Mouse (Mus musculus) hindbrain, embryonic 15.5 days (tissue): ENCODE data around the gene Cx3cr1. TPM values are rescaled to one million over a fixed set of nuclear protein-coding genes. Genes with fewer than 3 reads are reported as not detected.

Experiments used
- ATAC-seq: fragments of 200-750 bp; cut with Nextera tagmentation; 2 replicates; pipeline ENCODE4 v1.8.0; 2017; ENCODE audit warnings: low read depth, moderate number of reproducible peaks, moderate TSS enrichment; ENCODE audit not compliant: low FRiP score
- H3K27ac ChIP-seq: fragments of 300-500 bp; sonication (generic); replicated peaks from 2 replicates; pipeline ENCODE4 v1.5.1; 2015; ENCODE audit warnings: mild to moderate bottlenecking, inconsistent platforms
- H3K27me3 ChIP-seq: fragments of 300-500 bp; sonication (generic); 2 replicates; pipeline ENCODE4 v1.6.1; 2015; ENCODE audit warnings: control low read depth, inconsistent platforms
- H3K36me3 ChIP-seq: fragments of 300-500 bp; sonication (generic); 2 replicates; pipeline ENCODE4 v1.6.1; 2015; ENCODE audit warnings: control low read depth, inconsistent platforms
- H3K4me1 ChIP-seq: fragments of 300-500 bp; sonication (generic); replicated peaks from 2 replicates; pipeline ENCODE4 v1.6.1; 2015; ENCODE audit warnings: control low read depth, inconsistent platforms
- H3K4me2 ChIP-seq: fragments of 300-500 bp; sonication (generic); 2 replicates; pipeline ENCODE4 v1.6.1; 2015; ENCODE audit warnings: moderate library complexity, mild to moderate bottlenecking, inconsistent platforms
- H3K4me3 ChIP-seq: fragments of 300-500 bp; sonication (generic); 2 replicates; pipeline ENCODE4 v1.5.1; 2015; ENCODE audit warnings: mild to moderate bottlenecking, inconsistent platforms
- H3K9ac ChIP-seq: fragments of 300-500 bp; sonication (generic); 2 replicates; pipeline ENCODE4 v1.6.1; 2015; ENCODE audit warnings: inconsistent platforms
- H3K9me3 ChIP-seq: fragments of 300-500 bp; sonication (generic); 2 replicates; pipeline ENCODE4 v1.6.1; 2016; ENCODE audit warnings: control low read depth, inconsistent platforms
- WGBS: fragments of 180-500 bp; shearing (Covaris S2); methylation state at CpG from one replicate; pipeline ENCODE4 v1.1.7; 2015; 5-methylcytosine and 5-hydroxymethylcytosine counted together
- polyA plus RNA-seq: library from polyadenylated mRNA; unstranded; fragments of >200 nt; fragmentation: Nextera tagmentation; extraction: Ambion mirVana; gene quantifications from 2 replicates; pipeline ENCODE4 v1.2.1, GENCODE M21; 2015

Cx3cr1 gene
- polyA plus RNA-seq, 1 experiment from 2014 or later, result 9.9 TPM

DNA sequence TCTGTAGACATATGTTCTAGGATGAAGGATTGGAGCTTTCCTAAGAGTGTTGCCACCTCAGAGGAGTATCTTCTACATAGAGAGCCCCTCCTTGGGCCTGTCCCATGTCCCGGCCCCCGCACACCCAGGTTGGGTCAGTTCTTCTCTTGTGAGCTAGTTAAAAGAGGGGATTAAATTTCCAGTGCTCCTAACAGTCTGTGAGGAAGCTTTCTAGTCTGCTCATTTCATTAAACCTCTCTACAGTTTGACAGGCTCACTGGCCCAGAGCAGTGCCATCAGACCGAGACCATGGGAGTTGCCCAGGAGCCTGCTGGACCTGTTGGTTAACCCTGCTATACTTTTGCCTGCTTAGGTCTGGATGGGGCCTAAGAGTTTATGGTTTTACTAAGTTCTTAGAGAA is 161.0 kb downstream of the Cx3cr1 start:
- WGBS, result 96% methylated on average over 3 of the region's 3 CpGs
- ATAC-seq, result no peak
- peaks cover 89% of the 10 kb centered on the region for H3K36me3 ChIP-seq
- no peaks in the 10 kb centered on the region for H3K9me3 ChIP-seq
- no peak overlapping the region for H3K4me2 ChIP-seq
- H3K27ac ChIP-seq, result no peak overlapping the region
- no peaks in the 10 kb centered on the region for H3K27me3 ChIP-seq
- no peak overlapping the region for H3K9ac ChIP-seq
- no peak overlapping the region for H3K4me3 ChIP-seq
- no peaks in the 10 kb centered on the region for H3K4me1 ChIP-seq

DNA sequence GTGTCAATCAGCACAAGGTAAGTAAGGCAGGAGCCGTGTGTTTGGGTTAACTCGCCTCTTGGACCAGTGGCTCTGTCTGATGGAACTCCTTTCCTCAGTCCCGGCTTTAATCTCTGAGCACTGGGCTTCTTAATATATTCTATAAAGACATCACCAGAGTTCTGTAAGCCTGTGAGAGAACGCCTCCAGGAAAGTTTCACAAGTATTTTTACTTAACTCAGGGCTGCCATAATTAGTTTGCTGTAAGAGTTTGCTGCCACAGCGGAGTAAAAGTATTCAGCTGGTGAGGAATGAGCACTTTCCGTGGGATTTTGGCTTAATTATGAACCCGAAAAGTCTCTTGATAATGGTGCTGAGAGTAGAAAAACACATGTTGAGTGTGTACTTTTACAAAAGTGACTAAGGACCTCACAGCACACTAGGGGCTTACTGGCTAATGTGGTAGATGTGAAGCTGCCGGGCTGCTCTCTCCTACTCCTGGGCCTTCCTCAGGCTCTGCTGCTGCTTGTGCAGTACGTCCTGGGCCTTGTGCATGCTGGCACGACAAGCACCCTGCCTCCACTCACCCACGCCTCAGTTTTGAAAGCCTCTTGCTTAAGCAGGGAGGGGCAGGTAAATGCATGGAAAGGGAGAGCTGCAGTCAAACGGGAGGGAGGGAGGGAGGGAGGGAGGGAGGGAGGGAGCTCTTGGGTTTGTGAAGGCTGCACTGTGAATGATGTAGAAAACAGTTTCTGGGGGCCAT is 167.1 kb downstream of the Cx3cr1 start:
- no peaks in the 10 kb centered on the region for H3K4me1 ChIP-seq
- no peaks in the 10 kb centered on the region for H3K27me3 ChIP-seq
- ATAC-seq, result no peak
- 91% methylated on average over 11 of the region's 12 CpGs for WGBS
- H3K27ac ChIP-seq, result no peak overlapping the region
- H3K9ac ChIP-seq, result no peak overlapping the region
- H3K4me3 ChIP-seq, result no peak overlapping the region
- no peaks in the 10 kb centered on the region for H3K9me3 ChIP-seq
- H3K4me2 ChIP-seq, result no peak overlapping the region
- peaks cover 37% of the 10 kb centered on the region for H3K36me3 ChIP-seq

DNA sequence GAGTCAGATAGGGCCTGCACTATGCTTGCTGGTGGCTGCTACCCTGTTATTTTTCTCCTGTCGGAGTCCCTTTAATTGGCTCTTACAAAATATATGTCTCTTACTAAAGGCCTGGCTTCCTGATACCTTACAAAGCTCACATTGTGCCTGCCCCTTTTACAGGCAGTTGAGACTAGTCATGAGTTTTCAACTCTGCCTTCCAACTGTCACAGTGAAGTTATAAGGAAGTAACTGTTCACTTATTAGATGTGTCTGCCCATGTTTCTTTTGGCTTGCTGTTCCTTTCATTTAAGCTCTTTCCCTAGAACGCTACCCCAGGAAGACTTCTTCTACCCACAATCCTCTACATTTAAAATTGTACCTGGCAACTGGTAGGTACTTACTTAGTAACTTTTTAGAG is 170.2 kb downstream of the Cx3cr1 start:
- WGBS, result 94% methylated on average over 2 of the region's 2 CpGs
- Histone ChIP-seq H3K9me3 (no peaks in the 10 kb centered on the region), H3K27me3 (no peaks in the 10 kb centered on the region), H3K27ac (no peak overlapping the region), H3K4me2 (no peak overlapping the region), H3K36me3 (peaks cover 10% of the 10 kb centered on the region), H3K9ac (no peak overlapping the region), H3K4me1 (peaks cover 12% of the 10 kb centered on the region), H3K4me3 (no peak overlapping the region)
- no peak for ATAC-seq

DNA sequence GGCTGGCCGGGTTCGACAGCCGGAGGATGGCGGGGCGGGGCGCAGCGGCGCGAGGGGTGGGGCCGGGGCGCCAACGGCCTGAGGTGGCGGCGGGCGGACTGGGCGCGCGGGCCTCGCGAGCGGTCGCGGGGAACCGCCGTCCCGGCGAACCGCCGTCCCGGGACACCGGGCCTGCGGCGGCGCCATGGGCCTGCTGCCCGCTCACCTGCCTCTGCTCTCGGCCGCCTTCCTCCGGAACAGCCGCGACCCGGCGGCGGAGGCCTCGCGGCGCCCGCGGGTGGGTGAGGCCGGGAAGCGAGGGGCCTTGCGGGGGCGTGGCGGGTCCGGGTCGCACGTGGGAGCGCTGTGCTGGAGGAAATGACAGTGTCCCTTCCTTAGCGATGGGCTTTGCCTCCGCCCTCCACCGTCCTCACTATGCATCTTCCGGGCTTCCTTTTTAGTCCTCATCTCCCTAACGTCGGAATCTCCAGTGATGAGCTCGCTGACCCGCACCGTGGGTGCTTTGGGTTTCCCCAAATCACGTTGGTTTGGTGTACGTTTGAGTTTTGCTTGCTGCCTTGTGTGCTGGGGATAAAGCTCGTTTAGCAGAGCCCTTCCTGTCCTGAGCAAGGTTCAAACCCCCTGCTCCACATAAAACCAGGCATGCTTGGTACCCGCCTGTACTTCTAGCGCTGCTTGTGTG is 174.5 kb downstream of the Cx3cr1 start:
- WGBS, result 3% methylated on average over 41 of the region's 71 CpGs
- H3K9me3 ChIP-seq, result no peaks in the 10 kb centered on the region
- H3K4me3 ChIP-seq, result peak overlapping the region; percentile 92
- peak; percentile 70 for ATAC-seq
- peak overlapping the region; percentile 80 for H3K9ac ChIP-seq
- peaks cover 18% of the 10 kb centered on the region for H3K4me1 ChIP-seq
- H3K27me3 ChIP-seq, result 0 out of 2 replicates have a peak, but pooled peaks cover 8% of the 10 kb centered on the region
- peak overlapping the region; percentile 74 for H3K4me2 ChIP-seq
- no peaks in the 10 kb centered on the region; the same call in 1 of the 2 replicates for H3K36me3 ChIP-seq
- peak overlapping the region; percentile 89 for H3K27ac ChIP-seq

DNA sequence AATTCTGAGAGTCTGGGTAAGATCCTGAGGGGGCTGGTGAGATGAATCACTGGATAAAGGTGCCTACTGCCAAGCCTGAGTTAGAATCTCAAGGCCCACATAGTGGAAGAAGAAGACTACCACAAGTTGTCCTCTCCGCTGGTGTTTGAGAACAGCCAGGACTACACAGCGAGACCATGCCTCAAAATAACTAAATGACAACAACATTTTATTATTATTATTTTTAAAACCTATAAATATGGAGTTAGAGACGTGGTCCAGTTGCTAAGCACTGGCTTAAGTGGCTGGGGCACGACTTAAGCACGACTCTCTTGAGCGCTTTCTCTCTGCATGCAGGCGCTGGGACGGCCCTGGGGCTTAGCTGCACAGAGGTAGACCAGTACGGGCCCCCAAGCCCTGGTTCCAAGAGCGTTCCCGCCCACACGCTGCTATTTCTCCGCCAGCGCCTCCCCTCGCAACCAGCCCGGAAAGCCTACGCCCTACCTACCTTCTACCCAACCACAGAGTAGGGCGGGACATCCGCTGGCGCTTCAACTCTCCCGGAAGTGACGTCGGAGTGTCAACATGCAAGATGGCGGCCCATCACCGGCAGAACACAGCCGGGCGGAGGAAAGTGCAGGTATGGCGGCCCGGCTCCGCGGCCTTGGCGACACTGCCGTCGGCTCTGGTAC is 175.2 kb downstream of the Cx3cr1 start, which contains the start of gene Wdr48:
Gene Wdr48 (plus strand): TSS at position 540 of the 671 bp plus-strand sequence.
- Histone ChIP-seq H3K9ac (peak within 1 kb of the TSS; percentile 80), H3K4me3 (peak within 1 kb of the TSS; percentile 92), H3K4me1 (peaks cover 18% of the 10 kb centered on the region), H3K36me3 (no peaks in the 10 kb centered on the region), H3K9me3 (no peaks in the 10 kb centered on the region), H3K27ac (peak within 1 kb of the TSS; percentile 89), H3K27me3 (0 out of 2 replicates have a peak, but pooled peaks cover 8% of the 10 kb centered on the region), H3K4me2 (peak within 1 kb of the TSS; percentile 74)
- WGBS, result 4% methylated on average over 34 of the region's 34 CpGs
- ATAC-seq, result peak; percentile 98

DNA sequence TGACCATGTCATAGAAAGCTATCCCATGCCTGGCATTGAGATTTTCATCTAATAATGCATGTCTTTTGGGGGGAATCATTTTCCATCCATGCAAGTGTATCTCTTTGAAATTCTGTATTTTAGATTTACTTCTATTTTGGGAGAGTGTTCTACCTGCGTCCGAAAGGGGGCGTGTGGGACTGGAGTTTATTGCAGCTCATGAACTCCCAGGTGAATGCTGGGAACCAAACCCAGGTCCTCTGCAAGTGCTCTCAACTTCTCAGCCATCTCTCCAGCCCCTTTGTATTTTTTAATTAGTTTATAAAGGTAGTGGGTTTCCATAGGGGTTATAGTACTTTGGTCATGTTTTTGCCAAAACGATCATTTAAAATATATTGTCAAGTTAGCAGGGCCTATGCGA is 175.8 kb downstream of the Cx3cr1 start:
- H3K4me2 ChIP-seq, result peak overlapping the region; percentile 74
- 0 out of 2 replicates have a peak, but pooled peaks cover 8% of the 10 kb centered on the region for H3K27me3 ChIP-seq
- H3K9me3 ChIP-seq, result no peaks in the 10 kb centered on the region
- peaks cover 22% of the 10 kb centered on the region for H3K4me1 ChIP-seq
- no peaks in the 10 kb centered on the region for H3K36me3 ChIP-seq
- 85% methylated on average over 5 of the region's 5 CpGs for WGBS
- ATAC-seq, result no peak
- peak overlapping the region; percentile 89; the same call in 1 of the 2 replicates for H3K27ac ChIP-seq
- H3K4me3 ChIP-seq, result peak overlapping the region; percentile 92
- H3K9ac ChIP-seq, result no peak overlapping the region

DNA sequence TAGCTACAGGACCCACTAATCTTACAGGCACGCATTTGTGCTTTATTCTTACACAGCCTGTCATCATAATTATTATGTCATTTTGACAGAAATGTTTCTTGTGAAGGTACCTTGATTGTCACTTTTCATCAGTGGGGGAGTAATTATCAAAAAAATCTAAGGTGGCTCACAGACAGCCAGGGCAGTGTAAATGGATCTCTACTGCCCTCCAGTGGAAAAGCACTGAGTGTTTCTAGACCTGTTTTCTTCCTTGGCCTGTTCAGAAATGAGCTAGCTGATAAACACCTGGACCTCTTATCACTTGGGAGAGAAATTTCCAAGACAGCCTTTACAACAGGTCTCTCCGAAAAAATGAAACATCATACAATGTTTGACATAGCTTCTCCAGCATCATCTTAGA is 179.0 kb downstream of the Cx3cr1 start:
- no peaks in the 10 kb centered on the region for H3K36me3 ChIP-seq
- no peak overlapping the region for H3K4me3 ChIP-seq
- H3K4me1 ChIP-seq, result peaks cover 18% of the 10 kb centered on the region
- no peaks in the 10 kb centered on the region for H3K9me3 ChIP-seq
- H3K9ac ChIP-seq, result no peak overlapping the region
- H3K27ac ChIP-seq, result no peak overlapping the region
- H3K4me2 ChIP-seq, result no peak overlapping the region
- WGBS, result 47% methylated on average over 2 of the region's 2 CpGs
- 0 out of 2 replicates have a peak, but pooled peaks cover 8% of the 10 kb centered on the region for H3K27me3 ChIP-seq
- no peak for ATAC-seq

DNA sequence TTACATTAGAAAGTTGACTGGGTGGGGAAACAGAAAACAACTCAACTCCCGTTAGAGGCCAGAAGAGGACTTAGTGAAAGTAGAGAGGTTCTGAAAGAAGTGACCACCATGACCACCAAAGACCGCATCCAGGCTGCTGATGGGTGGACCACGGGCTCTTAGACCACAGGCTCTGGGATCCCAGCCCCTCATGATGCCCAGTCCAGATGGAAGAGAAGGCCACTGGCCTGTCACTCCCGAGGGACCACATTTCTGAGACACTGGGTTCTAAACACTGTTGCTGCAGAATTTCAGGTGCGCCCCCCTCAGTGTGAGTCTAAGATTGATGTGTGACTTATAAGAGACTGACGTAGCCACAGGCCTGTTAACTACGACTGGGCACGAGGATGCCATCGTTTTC is 180.2 kb downstream of the Cx3cr1 start:
- H3K4me3 ChIP-seq, result no peak overlapping the region
- H3K4me2 ChIP-seq, result no peak overlapping the region
- 77% methylated on average over 9 of the region's 9 CpGs for WGBS
- H3K9me3 ChIP-seq, result no peaks in the 10 kb centered on the region
- H3K27ac ChIP-seq, result no peak overlapping the region
- ATAC-seq, result no peak
- H3K4me1 ChIP-seq, result 0 out of 2 replicates have a peak, but pooled peaks cover 13% of the 10 kb centered on the region
- H3K36me3 ChIP-seq, result no peaks in the 10 kb centered on the region
- H3K9ac ChIP-seq, result no peak overlapping the region
- 0 out of 2 replicates have a peak, but pooled peaks cover 8% of the 10 kb centered on the region for H3K27me3 ChIP-seq

DNA sequence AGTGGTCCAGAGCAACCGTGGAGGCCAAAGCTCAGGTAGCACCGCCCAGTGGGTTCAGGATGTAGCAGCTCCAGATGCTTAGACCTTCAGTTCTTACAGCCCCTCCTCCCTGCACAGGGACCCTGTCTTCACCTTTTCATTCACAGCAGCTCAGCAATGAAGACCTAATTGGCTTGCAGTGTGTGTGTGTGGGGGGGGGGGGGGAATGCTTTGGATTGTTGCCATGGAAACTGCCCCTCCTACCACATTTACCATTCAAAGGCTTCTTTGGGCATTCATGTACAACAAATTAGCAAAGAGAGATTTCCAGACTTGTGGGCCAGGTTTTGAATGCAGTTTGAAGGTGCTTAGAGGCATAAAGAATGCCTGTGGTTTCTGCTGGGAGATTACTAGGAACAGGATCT is 180.8 kb downstream of the Cx3cr1 start:
- Histone ChIP-seq H3K9ac (no peak overlapping the region), H3K4me1 (0 out of 2 replicates have a peak, but pooled peaks cover 8% of the 10 kb centered on the region), H3K4me3 (no peak overlapping the region), H3K27me3 (0 out of 2 replicates have a peak, but pooled peaks cover 8% of the 10 kb centered on the region), H3K36me3 (no peaks in the 10 kb centered on the region), H3K27ac (no peak overlapping the region), H3K9me3 (no peaks in the 10 kb centered on the region), H3K4me2 (no peak overlapping the region)
- no peak for ATAC-seq
- 18% methylated on average over 2 of the region's 2 CpGs for WGBS

DNA sequence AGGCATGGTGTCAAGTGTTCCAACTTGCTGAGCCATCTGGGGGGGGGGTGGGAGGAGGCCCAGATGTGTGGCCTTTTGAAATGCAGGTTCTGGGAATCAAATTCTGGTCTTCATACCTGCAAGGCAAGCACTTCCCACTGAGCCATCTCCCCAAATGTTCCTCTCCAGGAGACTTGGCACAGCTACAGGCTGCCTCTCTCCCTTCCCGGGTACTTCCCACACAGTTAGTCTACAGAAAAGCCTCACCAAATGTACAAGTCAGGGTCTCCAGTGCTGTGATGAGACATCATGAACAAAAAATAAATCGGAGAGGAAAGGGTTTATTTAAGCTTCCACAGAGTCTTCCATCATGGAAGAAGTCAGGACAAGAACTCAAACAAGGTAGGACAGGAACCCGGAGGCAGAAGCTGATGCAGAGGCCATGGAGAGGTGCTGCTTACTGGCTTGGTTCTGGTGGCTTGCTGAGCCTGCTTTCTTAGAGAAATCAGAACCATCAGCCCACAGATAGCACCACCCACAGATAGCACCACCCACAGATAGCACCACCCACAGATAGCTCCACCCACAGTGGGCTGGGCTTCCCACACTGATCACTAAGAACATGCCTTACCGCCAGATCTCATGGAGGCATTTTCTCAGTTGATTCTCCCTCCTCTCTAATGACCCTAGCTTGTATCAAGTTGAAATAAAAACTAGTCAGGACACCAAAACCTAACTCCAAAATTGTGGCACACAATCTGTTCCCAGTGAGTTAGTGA is 182.4 kb downstream of the Cx3cr1 start:
- Histone ChIP-seq H3K4me1 (0 out of 2 replicates have a peak, but pooled peaks cover 8% of the 10 kb centered on the region), H3K4me3 (no peak overlapping the region), H3K4me2 (no peak overlapping the region), H3K36me3 (no peaks in the 10 kb centered on the region), H3K27me3 (0 out of 2 replicates have a peak, but pooled peaks cover 7% of the 10 kb centered on the region), H3K9ac (no peak overlapping the region), H3K9me3 (no peaks in the 10 kb centered on the region), H3K27ac (no peak overlapping the region)
- WGBS, result 78% methylated on average over 4 of the region's 4 CpGs
- no peak for ATAC-seq

DNA sequence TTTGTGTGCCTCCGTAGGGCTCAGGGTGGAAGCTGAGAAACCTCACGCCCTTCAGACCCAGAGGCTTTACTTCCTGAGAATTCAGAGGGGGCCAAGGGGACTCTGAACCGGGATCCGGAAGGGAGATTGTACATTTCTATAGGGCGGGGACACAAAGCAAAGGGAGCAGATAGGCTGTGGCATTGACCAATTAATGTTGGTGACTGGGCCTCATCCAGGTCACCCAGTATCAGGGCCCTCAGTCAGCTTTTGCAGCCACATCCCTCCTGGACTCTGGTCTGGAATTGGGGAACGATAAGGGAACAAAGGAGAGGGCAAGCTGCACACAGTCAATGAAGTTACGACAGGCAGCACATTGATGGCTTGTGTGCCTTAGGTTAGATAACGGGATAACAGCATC is 215.5 kb downstream of the Cx3cr1 start:
- no peak for ATAC-seq
- no peak overlapping the region for H3K9ac ChIP-seq

More for the DNA sequence above, 215.5 kb downstream of the Cx3cr1 start:
- H3K4me3 ChIP-seq, result no peak overlapping the region
- H3K27me3 ChIP-seq, result no peaks in the 10 kb centered on the region
- H3K4me2 ChIP-seq, result no peak overlapping the region
- no peak overlapping the region for H3K27ac ChIP-seq
- WGBS, result 72% methylated on average over 8 of the region's 8 CpGs
- 0 out of 2 replicates have a peak, but pooled peaks cover 4% of the 10 kb centered on the region for H3K9me3 ChIP-seq
- peaks cover 12% of the 10 kb centered on the region for H3K4me1 ChIP-seq
- no peaks in the 10 kb centered on the region for H3K36me3 ChIP-seq
